23 mouse cellular contexts compared by ENCODE assay signal in the genomic region with DNA sequence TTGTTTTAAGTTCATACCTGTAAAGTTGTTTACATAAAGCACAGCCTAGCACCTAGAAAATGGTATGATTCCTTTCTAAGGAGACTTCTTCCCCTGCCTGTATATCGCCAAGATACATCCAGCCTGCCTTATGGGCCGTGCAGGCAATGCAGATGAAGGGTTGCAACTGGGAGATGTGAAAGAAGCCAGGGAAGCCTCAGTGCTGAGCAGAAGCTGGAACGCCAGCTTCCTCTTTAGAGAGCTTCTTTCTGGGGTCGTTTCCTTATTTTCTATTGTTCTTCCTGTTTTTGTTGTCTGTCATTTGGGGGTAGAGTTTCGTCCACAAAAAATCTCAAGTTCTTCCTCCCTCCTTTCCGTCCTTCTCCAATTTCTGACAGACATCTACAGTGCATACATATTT. TPM values are rescaled to one million over a fixed set of nuclear protein-coding genes. Genes with fewer than 3 reads are reported as not detected.
A peak's percentile ranks its signal among the peaks of the same experiment; 100 is the strongest.
DNase-seq lines count a peak whose midpoint lies in the region; ATAC-seq and TF ChIP-seq lines count a peak whose summit lies in the region.
"Had no signal": no experiment of that assay in that cellular context is flagged by ENCODE, and none has a peak within 500 bp of the region (broad histone marks: within the 10 kb centered on the region; RNA-seq: fewer than 3 reads in every experiment).

No protein-coding gene starts in this region.

- 0 out of 2 replicates have a peak overlapping the region, but pooled peaks have one; percentile 8 for H3K9ac ChIP-seq in stomach, embryonic 16.5 days (ENCODE audit: low read length)
- H3K9ac ChIP-seq in stomach, postnatal 0 days (ENCODE audit: low read length): no peak overlapping the region
- H3K9ac ChIP-seq: embryonic facial prominence, embryonic 12.5 days; forebrain, embryonic 15.5 days; hindbrain, embryonic 12.5 days; limb, embryonic 12.5 days; liver, embryonic 13.5 days; lung, embryonic 15.5 days; neural tube, embryonic 12.5 days had no signal

- no peak for TF ChIP-seq EP300 in stomach, postnatal 0 days (optimal IDR thresholded peaks at IDR 0.05)

- DNase-seq in layer of hippocampus, adult 2 months (ENCODE audit: low spot score in 2 of 2): no peak
- no peak for DNase-seq in layer of hippocampus, adult 18-20 months (ENCODE audit: low spot score in 2 of 2)
- DNase-seq in stomach, postnatal 0 days (ENCODE audit: low spot score): no peak
- DNase-seq: cerebellum, adult 9-10 months; gastrocnemius, postnatal 14 days; kidney, adult 9 months; kidney, postnatal 36 days; liver, embryonic 13.5 days; thymus, postnatal 36 days had no signal

- no peak overlapping the region for H3K4me2 ChIP-seq in stomach, embryonic 16.5 days (ENCODE audit: low read depth, low read length)
- no peak overlapping the region for H3K4me2 ChIP-seq in stomach, postnatal 0 days (replicated peaks; ENCODE audit: low read depth)
- H3K4me2 ChIP-seq: embryonic facial prominence, embryonic 12.5 days; forebrain, embryonic 15.5 days; hindbrain, embryonic 12.5 days; limb, embryonic 12.5 days; liver, embryonic 13.5 days; lung, embryonic 15.5 days; neural tube, embryonic 12.5 days had no signal

- no peaks in the 10 kb centered on the region for H3K36me3 ChIP-seq in stomach, embryonic 16.5 days (ENCODE audit: control insufficient read depth, insufficient read depth, low read length)
- H3K36me3 ChIP-seq in stomach, postnatal 0 days (ENCODE audit: control insufficient read depth, insufficient read depth, low read length): no peaks in the 10 kb centered on the region
- H3K36me3 ChIP-seq: embryonic facial prominence, embryonic 12.5 days; forebrain, embryonic 15.5 days; liver, embryonic 13.5 days; neural tube, embryonic 12.5 days had no signal

- 0 out of 2 replicates have a peak overlapping the region, but pooled peaks have one; percentile 11 for H3K27ac ChIP-seq in layer of hippocampus, adult 2 months
- H3K27ac ChIP-seq in stomach, embryonic 16.5 days (ENCODE audit: low read length): no peak overlapping the region
- H3K27ac ChIP-seq in stomach, postnatal 0 days (replicated peaks): no peak overlapping the region
- H3K27ac ChIP-seq: embryonic facial prominence, embryonic 12.5 days; forebrain, embryonic 15.5 days; heart, embryonic 10.5 days; hindbrain, embryonic 12.5 days; limb, embryonic 12.5 days; liver, embryonic 13.5 days; lung, embryonic 15.5 days; neural tube, embryonic 12.5 days had no signal

- H3K27me3 ChIP-seq in stomach, embryonic 16.5 days (ENCODE audit: control insufficient read depth, insufficient read depth, low read length): no peaks in the 10 kb centered on the region
- H3K27me3 ChIP-seq in stomach, postnatal 0 days (ENCODE audit: control insufficient read depth, insufficient read depth, low read length): no peaks in the 10 kb centered on the region
- H3K27me3 ChIP-seq: CH12.LX; embryonic facial prominence, embryonic 12.5 days; forebrain, embryonic 15.5 days; hindbrain, embryonic 12.5 days; limb, embryonic 12.5 days; liver, embryonic 13.5 days; lung, embryonic 15.5 days; neural tube, embryonic 12.5 days had no signal

- ATAC-seq in stomach, embryonic 16.5 days (ENCODE audit: insufficient read depth, low FRiP score): no peak
- no peak for ATAC-seq in stomach, postnatal 0 days (ENCODE audit: low FRiP score, low TSS enrichment)
- peak; percentile 64 for ATAC-seq in megakaryocyte progenitor cell, adult 5-6 weeks (replicated peaks; ENCODE audit: poor library complexity)
- no peak for ATAC-seq in erythroid progenitor cell, adult 5-6 weeks (replicated peaks; ENCODE audit: low FRiP score, poor library complexity, severe bottlenecking)
- no peak for ATAC-seq in cerebellum, adult (ENCODE audit: insufficient number of reproducible peaks, low FRiP score, low TSS enrichment)
- ATAC-seq: forebrain, embryonic 15.5 days; inflammation-experienced regulatory T-cells, adult 6 months had no signal

- no peak for TF ChIP-seq CTCF in layer of hippocampus, adult 2 months (conservative IDR thresholded peaks at IDR 0.05)
- no peak for TF ChIP-seq CTCF in stomach, postnatal 0 days (IDR thresholded peaks at IDR 0.05; ENCODE audit: low read depth)

- H3K4me3 ChIP-seq in layer of hippocampus, adult 2 months: no peak overlapping the region
- H3K4me3 ChIP-seq in stomach, embryonic 16.5 days (replicated peaks; ENCODE audit: low read length): no peak overlapping the region
- no peak overlapping the region for H3K4me3 ChIP-seq in stomach, postnatal 0 days (ENCODE audit: low read depth, low read length)
- H3K4me3 ChIP-seq: embryonic facial prominence, embryonic 12.5 days; erythroblast, embryonic 14.5 days; forebrain, embryonic 15.5 days; heart, embryonic 10.5 days; hindbrain, embryonic 12.5 days; limb, embryonic 12.5 days; liver, embryonic 13.5 days; lung, embryonic 15.5 days; neural tube, embryonic 12.5 days had no signal

- no peaks in the 10 kb centered on the region for H3K9me3 ChIP-seq in stomach, embryonic 16.5 days (replicated peaks; ENCODE audit: control insufficient read depth, low read length)
- no peaks in the 10 kb centered on the region for H3K9me3 ChIP-seq in stomach, postnatal 0 days (ENCODE audit: control insufficient read depth, low read length)
- H3K9me3 ChIP-seq: embryonic facial prominence, embryonic 12.5 days; forebrain, embryonic 15.5 days; heart, embryonic 10.5 days; hindbrain, embryonic 12.5 days; limb, embryonic 12.5 days; liver, embryonic 13.5 days; lung, embryonic 15.5 days; neural tube, embryonic 12.5 days had no signal

- H3K4me1 ChIP-seq in stomach, embryonic 16.5 days (ENCODE audit: control insufficient read depth, insufficient read depth, low read length): peaks cover 12% of the 10 kb centered on the region
- H3K4me1 ChIP-seq in stomach, postnatal 0 days (replicated peaks; ENCODE audit: control insufficient read depth, insufficient read depth): no peaks in the 10 kb centered on the region; the same call in 1 of the 2 replicates

- 53% methylated on average over 6 of the region's 6 CpGs for WGBS in stomach, embryonic 16.5 days
- 61% methylated on average over 6 of the region's 6 CpGs for WGBS in stomach, postnatal 0 days

RNA-seq across cellular contexts. Expression of a gene that starts 2.1 kb away (rescaled TPM):
- total RNA-seq in layer of hippocampus, adult 2 months (2021): 100 to 1,000 TPM; 105 to 113 TPM
- 100 to 1,000 TPM; 106 to 108 TPM for total RNA-seq in layer of hippocampus, adult 18-20 months (2021)
- 133 and 136 TPM in 2 replicates for polyA plus RNA-seq in stomach, embryonic 16.5 days (2015; fragmentation: Nextera tagmentation; extraction: Ambion mirVana)
- 117 and 118 TPM in 2 replicates for polyA plus RNA-seq in stomach, postnatal 0 days (2015; fragmentation: Nextera tagmentation; extraction: Ambion mirVana)
- total RNA-seq in megakaryocyte progenitor cell, adult 5-6 weeks (2015): 124 and 140 TPM in 2 replicates
- total RNA-seq in megakaryocyte progenitor cell, adult 5-6 weeks (2017): 72.1 and 74.5 TPM in 2 replicates
- 54.1 and 80.5 TPM in 2 replicates for total RNA-seq in erythroid progenitor cell, adult 5-6 weeks (2015; ENCODE audit: low replicate concordance)
- total RNA-seq in erythroid progenitor cell, adult 5-6 weeks (2017; ENCODE audit: low replicate concordance): 18.4 and 38.5 TPM in 2 replicates
